Mouse (Mus musculus) heart, postnatal 0 days (tissue): ENCODE data around the gene Zfhx3. TPM values are rescaled to one million over a fixed set of nuclear protein-coding genes. Genes with fewer than 3 reads are reported as not detected.

Experiments
- ATAC-seq: fragments of 200-750 bp; cut with Nextera tagmentation; 2 replicates; pipeline ENCODE4 v1.8.0; 2017; ENCODE audit warnings: low read depth, moderate number of reproducible peaks, moderate library complexity; ENCODE audit not compliant: insufficient read depth
- DNase-seq: peaks from one replicate; pipeline ENCODE4 v3.0.0-alpha.2; 2016; ENCODE audit warnings: low spot score
- H3K27ac ChIP-seq: fragments of 300-500 bp; sonication (generic); 2 replicates; pipeline ENCODE4 v1.5.1; 2014; ENCODE audit warnings: low read depth, mild to moderate bottlenecking
- H3K27me3 ChIP-seq: fragments of 300-500 bp; sonication (generic); 2 replicates; pipeline ENCODE4 v1.6.1; 2014; ENCODE audit warnings: low read length, mixed read lengths; ENCODE audit not compliant: control insufficient read depth, insufficient read depth
- H3K36me3 ChIP-seq: fragments of 300-500 bp; sonication (generic); replicated peaks from 2 replicates; pipeline ENCODE4 v1.6.1; 2014; ENCODE audit warnings: low read length, mixed read lengths; ENCODE audit not compliant: control insufficient read depth, insufficient read depth
- H3K4me1 ChIP-seq: fragments of 300-500 bp; sonication (generic); 2 replicates; pipeline ENCODE4 v1.6.1; 2014; ENCODE audit warnings: antibody characterized with exemption; ENCODE audit not compliant: control insufficient read depth, insufficient read depth
- H3K4me2 ChIP-seq: fragments of 300-500 bp; sonication (generic); 2 replicates; pipeline ENCODE4 v1.6.1; 2014; ENCODE audit warnings: low read depth, mild to moderate bottlenecking, low read length, moderate library complexity
- H3K4me3 ChIP-seq: fragments of 300-500 bp; sonication (generic); 2 replicates; pipeline ENCODE4 v1.5.1; 2014; ENCODE audit warnings: low read depth, low read length
- H3K9ac ChIP-seq: fragments of 300-500 bp; sonication (generic); replicated peaks from 2 replicates; pipeline ENCODE4 v1.6.1; 2014; ENCODE audit warnings: low read depth, low read length, mixed read lengths
- H3K9me3 ChIP-seq: fragments of 300-500 bp; sonication (generic); replicated peaks from 2 replicates; pipeline ENCODE4 v1.6.1; 2016; ENCODE audit warnings: low read length; ENCODE audit not compliant: control insufficient read depth
- CTCF ChIP-seq: IDR thresholded peaks from 2 replicates; pipeline ENCODE4 v1.5.1; 2016; ENCODE audit warnings: antibody characterized with exemption, control low read depth, low read depth
- EP300 ChIP-seq: IDR thresholded peaks from 2 replicates; pipeline ENCODE4 v1.6.1; 2016; ENCODE audit warnings: antibody characterized with exemption, low read depth
- WGBS: fragments of 180-500 bp; shearing (Covaris S2); extraction: QIAGEN DNeasy Blood & Tissue Kit; methylation state at CpG from one replicate; pipeline ENCODE4 v1.1.7; 2014; 5-methylcytosine and 5-hydroxymethylcytosine counted together
- polyA plus RNA-seq: library from polyadenylated mRNA; unstranded; fragments of >200 nt; fragmentation: Nextera tagmentation; extraction: Ambion mirVana; gene quantifications from 2 replicates; pipeline ENCODE4 v1.2.1, GENCODE M21; 2015
- total RNA-seq: library from RNA; depleted of rRNA; stranded (reverse); fragments of >200 nt; gene quantifications from 2 replicates; pipeline ENCODE4 v1.2.3, GENCODE M21; 2014; ENCODE audit warnings: low replicate concordance

The Zfhx3 gene
- total and polyA plus RNA-seq, 2 experiments from 2014 or later = 2.0 to 2.5 TPM

DNA sequence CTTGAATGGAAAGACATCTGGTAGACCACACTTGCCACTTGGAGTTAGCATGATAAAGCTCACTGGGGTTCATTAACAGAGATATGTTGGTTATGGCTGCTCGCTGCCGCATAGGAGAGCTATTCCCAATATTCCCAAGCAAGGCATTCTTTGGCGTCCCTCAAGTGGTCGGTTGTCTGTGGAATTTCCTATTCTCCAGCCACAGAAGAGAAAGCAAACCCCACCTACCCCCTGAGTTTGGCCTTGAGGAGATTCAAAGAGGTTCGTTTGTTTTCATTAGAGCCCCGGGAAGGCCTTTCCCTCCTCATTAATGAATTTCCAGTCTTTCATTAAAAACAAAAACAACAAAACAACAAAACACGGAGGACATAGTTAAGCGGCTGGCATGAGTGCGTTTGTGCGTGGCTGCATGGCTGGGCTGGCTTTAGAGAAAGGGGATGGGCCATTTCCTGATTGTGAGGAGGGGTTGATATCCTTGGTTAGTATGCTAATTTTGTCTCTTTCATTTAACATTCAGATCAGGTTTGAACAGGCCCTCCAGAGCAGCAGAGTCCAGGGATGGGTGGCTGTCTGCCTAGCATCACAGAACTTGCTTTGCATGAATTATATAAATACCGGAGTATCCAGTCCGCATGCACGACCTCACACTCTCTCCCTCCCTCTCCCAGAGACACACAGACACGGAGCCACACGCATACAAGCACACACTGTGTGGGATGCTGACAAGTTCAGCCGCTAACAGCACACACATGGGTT is 592.9 kb downstream of the Zfhx3 start:
- 80% methylated on average over 16 of the region's 16 CpGs for WGBS
- Histone ChIP-seq H3K36me3 (no peaks in the 10 kb centered on the region), H3K4me2 (no peak overlapping the region), H3K27ac (no peak overlapping the region), H3K4me1 (peaks cover 4% of the 10 kb centered on the region), H3K27me3 (0 out of 2 replicates have a peak, but pooled peaks cover 8% of the 10 kb centered on the region), H3K9me3 (no peaks in the 10 kb centered on the region), H3K9ac (no peak overlapping the region), H3K4me3 (no peak overlapping the region)
- TF ChIP-seq EP300 (no peak), CTCF (no peak)
- ATAC-seq = no peak
- DNase-seq = no peak

GRCm38 (mm10) chr8:108536186-108536585 is 593.7 kb downstream of the Zfhx3 start:
- Histone ChIP-seq H3K4me2 (no peak overlapping the region), H3K4me1 (peaks cover 4% of the 10 kb centered on the region), H3K9me3 (no peaks in the 10 kb centered on the region), H3K9ac (no peak overlapping the region), H3K27me3 (0 out of 2 replicates have a peak, but pooled peaks cover 8% of the 10 kb centered on the region), H3K4me3 (no peak overlapping the region), H3K36me3 (no peaks in the 10 kb centered on the region), H3K27ac (no peak overlapping the region)
- DNase-seq = no peak
- no peak for ATAC-seq
- TF ChIP-seq CTCF (no peak), EP300 (no peak)
- 62% methylated on average over 7 of the region's 7 CpGs for WGBS

DNA sequence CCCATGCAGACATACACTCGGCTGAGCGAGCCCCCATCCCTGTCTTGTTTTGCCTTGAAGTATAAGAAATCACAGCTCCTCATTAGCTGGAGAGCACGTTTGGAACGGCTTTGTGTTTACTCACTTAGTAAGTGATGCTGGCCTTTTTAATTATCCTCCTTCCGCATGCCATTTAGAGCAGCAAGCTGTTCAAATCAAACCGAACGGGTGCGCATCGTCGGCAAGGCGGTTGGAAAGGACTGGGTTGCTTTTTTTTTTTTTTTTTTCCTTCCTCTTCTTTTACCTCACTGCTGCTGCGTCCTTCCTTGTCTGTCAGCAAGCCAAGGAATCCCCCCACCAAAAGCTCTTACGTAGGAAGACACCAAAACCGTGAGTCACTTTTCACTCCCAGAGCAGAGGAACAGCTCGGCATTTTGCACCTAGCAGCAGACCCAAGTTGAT is 594.5 kb downstream of the Zfhx3 start:
- no peak overlapping the region for H3K4me3 ChIP-seq
- no peak overlapping the region for H3K27ac ChIP-seq
- no peaks in the 10 kb centered on the region for H3K36me3 ChIP-seq
- no peak for DNase-seq
- no peak overlapping the region for H3K9ac ChIP-seq
- peaks cover 4% of the 10 kb centered on the region for H3K4me1 ChIP-seq
- WGBS = 76% methylated on average over 15 of the region's 15 CpGs
- no peak overlapping the region for H3K4me2 ChIP-seq
- H3K27me3 ChIP-seq = 0 out of 2 replicates have a peak, but pooled peaks cover 8% of the 10 kb centered on the region
- ATAC-seq = no peak
- TF ChIP-seq CTCF (no peak), EP300 (no peak)
- no peaks in the 10 kb centered on the region for H3K9me3 ChIP-seq

DNA sequence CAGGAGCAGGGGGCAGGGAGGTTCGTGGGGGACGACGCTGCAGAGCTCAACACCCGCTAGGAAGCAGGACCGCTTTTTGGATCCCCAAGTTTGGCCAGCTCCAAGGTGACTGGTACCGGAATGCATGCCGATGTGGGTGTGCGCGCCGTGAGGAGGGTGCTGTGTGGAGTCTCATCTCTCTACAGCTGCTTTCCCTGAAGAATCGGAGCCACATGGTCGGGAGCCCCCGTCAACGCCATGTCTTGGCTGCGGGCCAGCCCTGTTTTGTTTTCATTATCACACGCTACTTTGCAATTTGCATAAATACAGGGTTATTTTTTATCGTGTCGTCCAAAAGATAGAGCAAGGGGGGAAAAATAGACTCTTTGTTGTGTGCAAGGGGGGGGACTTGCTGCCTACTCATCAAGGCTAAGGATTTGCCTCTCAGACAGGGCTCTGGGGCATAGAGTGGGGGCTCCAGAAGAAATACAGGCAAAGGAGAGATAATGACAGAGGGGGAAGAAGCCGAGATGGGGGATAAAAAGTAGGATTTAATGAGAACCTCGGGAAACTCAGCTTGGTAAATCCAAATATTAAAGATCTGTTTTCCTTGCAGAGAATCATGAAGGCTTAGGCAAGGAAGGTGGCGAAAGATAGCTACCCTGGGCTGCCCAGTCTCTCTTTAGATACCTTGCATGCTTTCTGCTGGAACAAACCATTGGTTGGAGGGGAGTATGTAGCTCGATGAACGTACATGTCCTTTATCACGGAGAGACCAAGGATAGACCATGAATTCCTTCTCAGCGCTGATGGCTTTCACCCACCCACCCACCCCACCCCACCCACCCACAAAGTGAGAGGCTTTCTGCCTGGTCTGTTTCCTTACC is 595.5 kb downstream of the Zfhx3 start:
- Histone ChIP-seq H3K27me3 (0 out of 2 replicates have a peak, but pooled peaks cover 8% of the 10 kb centered on the region), H3K4me3 (no peak overlapping the region), H3K9ac (no peak overlapping the region), H3K9me3 (no peaks in the 10 kb centered on the region), H3K4me1 (peaks cover 4% of the 10 kb centered on the region), H3K4me2 (no peak overlapping the region), H3K27ac (no peak overlapping the region), H3K36me3 (no peaks in the 10 kb centered on the region)
- no peak for TF ChIP-seq CTCF
- no peak for TF ChIP-seq EP300
- DNase-seq (no peak), ATAC-seq (no peak)
- WGBS = 53% methylated on average over 25 of the region's 25 CpGs

GRCm38 (mm10) chr8:108538929-108539555 is 596.6 kb downstream of the Zfhx3 start:
- H3K27ac ChIP-seq = no peak overlapping the region
- H3K9me3 ChIP-seq = no peaks in the 10 kb centered on the region
- no peak overlapping the region for H3K4me3 ChIP-seq
- ATAC-seq = no peak
- peaks cover 4% of the 10 kb centered on the region for H3K4me1 ChIP-seq
- H3K4me2 ChIP-seq = no peak overlapping the region
- TF ChIP-seq EP300 (no peak), CTCF (no peak)
- no peak for DNase-seq
- 0 out of 2 replicates have a peak, but pooled peaks cover 8% of the 10 kb centered on the region for H3K27me3 ChIP-seq
- H3K36me3 ChIP-seq = no peaks in the 10 kb centered on the region
- 22% methylated on average over 8 of the region's 8 CpGs for WGBS
- no peak overlapping the region for H3K9ac ChIP-seq
